Mouse (Mus musculus) adrenal gland, postnatal 10 days (tissue): Measurements from ENCODE around the gene Tmem127. TPM values are rescaled to one million over a fixed set of nuclear protein-coding genes. Genes with fewer than 3 reads are reported as not detected.
A peak's percentile ranks its signal among the peaks of the same experiment; 100 is the strongest.
"Not testable (repeated sequence)": the region's sequence is repeated elsewhere in the genome, so short reads cannot be mapped to it uniquely, and the experiment has no call there.

Source experiments
- DNase-seq: peaks from one replicate; pipeline ENCODE4 v3.0.0; 2021; ENCODE audit warnings: mixed read lengths
- total RNA-seq, 2 experiments: library from RNA; stranded (reverse); gene quantifications; 2 replicates each; pipeline ENCODE4 v1.2.3; 2021

The Tmem127 gene
- total RNA-seq, 2 experiments from 2014 or later, result 55.4 to 56.4 TPM

- DNase-seq, result no peak
Measured at GRCm38 (mm10) chr2:127267854-127268253, 20.1 kb downstream of the Tmem127 start.

GRCm38 (mm10) chr2:127269491-127270299, 22.0 kb downstream of the Tmem127 start, which contains the start of gene Stard7:
Gene Stard7, plus strand, starts transcription at chr2:127270218.
- DNase-seq, result peak; percentile 98

GRCm38 (mm10) chr2:127270300-127271041, 22.8 kb downstream of the Tmem127 start:
- DNase-seq, result peak; percentile 94

- peak; percentile 60 for DNase-seq
Measured at GRCm38 (mm10) chr2:127271042-127271515, 23.4 kb downstream of the Tmem127 start.

- DNase-seq, result not testable (repeated sequence)
Measured at GRCm38 (mm10) chr2:127272049-127272448, 24.3 kb downstream of the Tmem127 start.

GRCm38 (mm10) chr2:127272806-127273205, 25.1 kb downstream of the Tmem127 start:
- no peak for DNase-seq

GRCm38 (mm10) chr2:127274590-127274989, 26.9 kb downstream of the Tmem127 start:
- DNase-seq, result no peak

- no peak for DNase-seq
Measured at GRCm38 (mm10) chr2:127275551-127276320, 28.0 kb downstream of the Tmem127 start.

GRCm38 (mm10) chr2:127278162-127278561, 30.5 kb downstream of the Tmem127 start:
- DNase-seq, result no peak

- DNase-seq, result no peak
Measured at GRCm38 (mm10) chr2:127292250-127292649, 44.5 kb downstream of the Tmem127 start.

- DNase-seq, result no peak
Measured at GRCm38 (mm10) chr2:127297001-127297805, 49.5 kb downstream of the Tmem127 start.

GRCm38 (mm10) chr2:127298056-127298455, 50.3 kb downstream of the Tmem127 start:
- no peak for DNase-seq

- DNase-seq, result no peak
Measured at GRCm38 (mm10) chr2:127300701-127301100, 53.0 kb downstream of the Tmem127 start.

- no peak for DNase-seq
Measured at GRCm38 (mm10) chr2:127301883-127302282, 54.2 kb downstream of the Tmem127 start.

- DNase-seq, result not testable (repeated sequence)
Measured at GRCm38 (mm10) chr2:127304192-127304591, 56.5 kb downstream of the Tmem127 start.

- DNase-seq, result no peak
Measured at GRCm38 (mm10) chr2:127304609-127305210, 57.0 kb downstream of the Tmem127 start.

GRCm38 (mm10) chr2:127306123-127306522, 58.4 kb downstream of the Tmem127 start:
- DNase-seq, result no peak

- DNase-seq, result no peak
Measured at GRCm38 (mm10) chr2:127307179-127307578, 59.5 kb downstream of the Tmem127 start.

GRCm38 (mm10) chr2:127308660-127309059, 61.0 kb downstream of the Tmem127 start:
- no peak for DNase-seq

GRCm38 (mm10) chr2:127310246-127310645, 62.5 kb downstream of the Tmem127 start:
- DNase-seq, result no peak

GRCm38 (mm10) chr2:127310685-127311084, 63.0 kb downstream of the Tmem127 start:
- DNase-seq, result no peak
